Mouse (Mus musculus) stomach, embryonic 15.5 days (tissue): ENCODE measurements around the gene Olfr1395. TPM values are rescaled to one million over a fixed set of nuclear protein-coding genes. Genes with fewer than 3 reads are reported as not detected.
"Not testable (repeated sequence)": the region's sequence is repeated elsewhere in the genome, so short reads cannot be mapped to it uniquely, and the experiment has no call there.

Experiments used
- ATAC-seq: fragments of 200-750 bp; cut with Nextera tagmentation; 2 replicates; pipeline ENCODE4 v1.8.0; 2017; ENCODE audit warnings: low read depth, moderate number of reproducible peaks, moderate TSS enrichment; ENCODE audit not compliant: insufficient read depth, low FRiP score
- H3K27ac ChIP-seq: fragments of 300-500 bp; sonication (generic); 2 replicates; pipeline ENCODE4 v1.5.1; 2015; ENCODE audit warnings: mild to moderate bottlenecking, inconsistent platforms
- H3K27me3 ChIP-seq: fragments of 300-500 bp; sonication (generic); replicated peaks from 2 replicates; pipeline ENCODE4 v1.6.1; 2015; ENCODE audit warnings: inconsistent platforms
- H3K36me3 ChIP-seq: fragments of 300-500 bp; sonication (generic); 2 replicates; pipeline ENCODE4 v1.6.1; 2015; ENCODE audit warnings: inconsistent platforms
- H3K4me1 ChIP-seq: fragments of 300-500 bp; sonication (generic); 2 replicates; pipeline ENCODE4 v1.6.1; 2015; ENCODE audit warnings: inconsistent platforms
- H3K4me2 ChIP-seq: fragments of 300-500 bp; sonication (generic); 2 replicates; pipeline ENCODE4 v1.6.1; 2015; ENCODE audit warnings: mild to moderate bottlenecking, inconsistent platforms
- H3K4me3 ChIP-seq: fragments of 300-500 bp; sonication (generic); replicated peaks from 2 replicates; pipeline ENCODE4 v1.5.1; 2015; ENCODE audit warnings: inconsistent platforms
- H3K9ac ChIP-seq: fragments of 300-500 bp; sonication (generic); 2 replicates; pipeline ENCODE4 v1.6.1; 2015; ENCODE audit warnings: inconsistent platforms
- H3K9me3 ChIP-seq: fragments of 300-500 bp; sonication (generic); 2 replicates; pipeline ENCODE4 v1.6.1; 2016; ENCODE audit warnings: inconsistent platforms
- WGBS: fragments of 180-500 bp; shearing (Covaris S2); methylation state at CpG from one replicate; pipeline ENCODE4 v1.1.7; 2015; 5-methylcytosine and 5-hydroxymethylcytosine counted together
- polyA plus RNA-seq: library from polyadenylated mRNA; unstranded; fragments of >200 nt; fragmentation: Nextera tagmentation; extraction: Ambion mirVana; gene quantifications from 2 replicates; pipeline ENCODE4 v1.2.1, GENCODE M21; 2015

The Olfr1395 gene
- polyA plus RNA-seq, 1 experiment from 2014 or later = not detected

GRCm38 (mm10) chr11:49183172-49183571 is 41.1 kb downstream of the Olfr1395 start:
- Histone ChIP-seq H3K27ac (no peak overlapping the region), H3K9me3 (no peaks in the 10 kb centered on the region), H3K27me3 (no peaks in the 10 kb centered on the region), H3K4me1 (no peaks in the 10 kb centered on the region), H3K9ac (no peak overlapping the region), H3K4me3 (no peak overlapping the region), H3K36me3 (no peaks in the 10 kb centered on the region), H3K4me2 (no peak overlapping the region)
- no peak for ATAC-seq
- 72% methylated on average over 1 of the region's 1 CpGs for WGBS

DNA sequence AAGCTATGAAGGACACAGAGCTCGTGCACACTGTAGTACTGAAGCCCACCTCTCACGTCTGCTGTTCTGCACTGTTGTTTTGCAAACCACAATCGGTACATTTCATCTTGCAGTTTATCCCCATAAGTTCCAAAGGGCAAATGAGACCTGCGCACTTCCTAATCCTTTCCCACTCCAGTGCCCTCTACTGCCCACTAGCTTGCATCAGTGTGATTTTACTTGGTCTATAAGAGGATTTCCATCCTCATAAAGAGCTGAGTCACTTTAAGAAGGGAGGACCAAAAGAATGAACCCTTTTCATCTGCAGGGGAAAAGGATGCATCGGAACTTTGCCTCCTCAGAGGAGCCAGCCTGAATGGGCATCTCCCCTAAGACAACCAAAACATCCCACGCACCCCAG is 44.4 kb downstream of the Olfr1395 start:
- 72% methylated on average over 6 of the region's 6 CpGs for WGBS
- no peaks in the 10 kb centered on the region for H3K4me1 ChIP-seq
- no peak overlapping the region for H3K27ac ChIP-seq
- H3K36me3 ChIP-seq = no peaks in the 10 kb centered on the region
- no peaks in the 10 kb centered on the region for H3K27me3 ChIP-seq
- H3K4me3 ChIP-seq = no peak overlapping the region
- H3K9ac ChIP-seq = no peak overlapping the region
- ATAC-seq = no peak
- H3K4me2 ChIP-seq = no peak overlapping the region
- no peaks in the 10 kb centered on the region for H3K9me3 ChIP-seq

DNA sequence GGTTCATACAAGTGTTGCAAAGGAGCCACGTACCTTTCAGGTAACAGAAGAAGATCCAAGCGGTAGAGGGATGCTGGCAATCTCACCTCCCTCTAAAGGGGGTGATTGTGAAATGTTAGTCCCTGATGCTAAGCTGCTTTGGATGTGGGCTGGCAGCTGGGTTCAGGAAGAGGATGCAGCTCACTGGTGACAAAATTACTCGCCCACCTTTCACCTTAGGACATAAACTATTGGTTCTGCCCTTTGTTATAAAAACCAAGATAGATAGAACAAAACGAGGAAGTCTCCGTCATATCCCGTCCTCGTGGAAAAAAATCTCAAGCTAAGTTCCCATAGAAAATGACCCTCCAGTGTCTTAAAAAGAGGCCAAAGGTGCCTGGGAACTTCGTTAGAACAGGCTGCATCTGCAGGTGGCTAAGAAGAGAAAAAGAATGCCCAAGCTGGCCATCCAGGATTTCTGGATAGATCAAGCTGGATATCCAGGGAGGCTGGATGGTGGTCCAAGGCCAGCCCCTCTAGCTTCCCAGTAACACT is 44.9 kb downstream of the Olfr1395 start, which contains the start of gene Btnl9:
Btnl9 (minus strand) TSS at position 205 of the 534 bp plus-strand sequence.
- no peak within 1 kb of the TSS for H3K27ac ChIP-seq
- ATAC-seq = no peak
- H3K27me3 ChIP-seq = no peaks in the 10 kb centered on the region
- H3K4me2 ChIP-seq = no peak within 1 kb of the TSS
- no peaks in the 10 kb centered on the region for H3K9me3 ChIP-seq
- no peak within 1 kb of the TSS for H3K9ac ChIP-seq
- 66% methylated on average over 8 of the region's 8 CpGs for WGBS
- no peaks in the 10 kb centered on the region for H3K4me1 ChIP-seq
- no peaks in the 10 kb centered on the region for H3K36me3 ChIP-seq
- H3K4me3 ChIP-seq = no peak within 1 kb of the TSS

DNA sequence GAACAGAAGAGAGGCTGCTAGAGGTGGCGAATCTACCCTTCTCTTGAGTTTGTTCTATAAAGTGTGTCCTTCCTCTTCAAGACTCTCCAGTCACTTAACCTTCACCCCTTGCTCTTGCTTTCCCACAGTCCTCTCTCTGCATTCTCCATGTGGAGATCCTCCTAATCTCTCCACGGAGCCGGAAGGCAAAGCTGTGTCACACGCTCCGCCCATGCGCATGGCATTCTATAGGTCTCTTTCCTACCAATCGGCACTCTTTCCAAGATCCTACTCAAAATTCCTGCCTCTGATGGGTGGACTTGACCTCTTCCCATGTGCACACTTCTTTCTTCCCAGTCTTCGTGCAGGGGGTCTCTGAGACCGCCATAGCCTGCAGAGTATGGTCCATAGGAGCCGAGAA is 45.6 kb downstream of the Olfr1395 start:
- Histone ChIP-seq H3K36me3 (no peaks in the 10 kb centered on the region), H3K27me3 (no peaks in the 10 kb centered on the region), H3K4me2 (no peak overlapping the region), H3K27ac (no peak overlapping the region), H3K4me1 (no peaks in the 10 kb centered on the region), H3K9me3 (no peaks in the 10 kb centered on the region), H3K9ac (no peak overlapping the region), H3K4me3 (no peak overlapping the region)
- WGBS = 80% methylated on average over 10 of the region's 10 CpGs
- ATAC-seq = no peak

DNA sequence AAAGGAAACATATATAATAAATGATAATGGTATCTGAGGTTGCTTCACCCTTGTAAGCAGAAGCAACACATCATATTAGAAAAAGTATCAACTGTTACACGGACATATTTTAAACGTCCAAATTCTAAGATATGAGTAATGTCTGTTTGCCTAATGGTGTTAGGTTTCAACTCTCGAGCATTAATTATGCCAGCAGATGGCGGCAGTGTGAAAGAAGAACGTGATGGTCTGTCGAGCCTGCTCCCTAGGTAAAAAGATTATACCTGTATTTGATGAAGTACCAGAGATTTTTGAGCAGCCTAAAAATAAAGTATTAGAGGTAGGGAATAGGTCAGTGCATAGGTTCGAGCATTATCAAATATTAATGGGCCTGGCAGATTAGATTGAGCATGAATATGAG is 47.7 kb downstream of the Olfr1395 start:
- Histone ChIP-seq H3K4me2 (no peak overlapping the region), H3K9me3 (no peaks in the 10 kb centered on the region), H3K9ac (no peak overlapping the region), H3K4me1 (no peaks in the 10 kb centered on the region), H3K4me3 (no peak overlapping the region), H3K36me3 (no peaks in the 10 kb centered on the region), H3K27ac (no peak overlapping the region), H3K27me3 (no peaks in the 10 kb centered on the region)
- 1% methylated on average over 7 of the region's 7 CpGs for WGBS
- ATAC-seq = no peak

- 48% methylated on average over 2 of the region's 2 CpGs for WGBS
- no peak overlapping the region for H3K4me2 ChIP-seq
- no peaks in the 10 kb centered on the region for H3K9me3 ChIP-seq
- H3K27ac ChIP-seq = no peak overlapping the region
- no peaks in the 10 kb centered on the region for H3K27me3 ChIP-seq
- H3K9ac ChIP-seq = no peak overlapping the region
- H3K36me3 ChIP-seq = no peaks in the 10 kb centered on the region
- no peaks in the 10 kb centered on the region for H3K4me1 ChIP-seq
- ATAC-seq = no peak
- no peak overlapping the region for H3K4me3 ChIP-seq
Observed at GRCm38 (mm10) chr11:49191083-49191482, 49.0 kb downstream of the Olfr1395 start.

DNA sequence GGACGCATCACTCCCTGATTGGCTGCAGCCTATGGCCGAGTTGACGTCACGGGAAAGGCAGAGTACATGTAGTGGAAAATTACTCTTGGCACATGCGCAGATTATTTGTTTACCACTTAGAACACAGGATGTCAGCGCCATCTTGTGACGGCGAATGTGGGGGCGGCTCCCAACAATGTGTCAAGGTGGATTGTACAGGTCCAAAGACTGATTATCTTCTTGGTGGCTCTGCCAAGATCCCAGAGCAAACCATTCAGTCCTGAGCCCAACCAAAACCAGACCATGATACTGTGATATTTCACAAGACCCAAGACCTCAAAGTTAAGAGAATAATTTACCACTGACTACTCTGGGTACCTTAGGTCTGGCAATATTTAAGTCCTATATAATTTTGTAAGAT is 52.7 kb downstream of the Olfr1395 start:
- H3K27me3 ChIP-seq, H3K4me3 ChIP-seq, H3K4me2 ChIP-seq, H3K9ac ChIP-seq, H3K27ac ChIP-seq, H3K36me3 ChIP-seq, H3K4me1 ChIP-seq, ATAC-seq, H3K9me3 ChIP-seq: not testable (repeated sequence)
- 92% methylated on average over 9 of the region's 9 CpGs for WGBS

DNA sequence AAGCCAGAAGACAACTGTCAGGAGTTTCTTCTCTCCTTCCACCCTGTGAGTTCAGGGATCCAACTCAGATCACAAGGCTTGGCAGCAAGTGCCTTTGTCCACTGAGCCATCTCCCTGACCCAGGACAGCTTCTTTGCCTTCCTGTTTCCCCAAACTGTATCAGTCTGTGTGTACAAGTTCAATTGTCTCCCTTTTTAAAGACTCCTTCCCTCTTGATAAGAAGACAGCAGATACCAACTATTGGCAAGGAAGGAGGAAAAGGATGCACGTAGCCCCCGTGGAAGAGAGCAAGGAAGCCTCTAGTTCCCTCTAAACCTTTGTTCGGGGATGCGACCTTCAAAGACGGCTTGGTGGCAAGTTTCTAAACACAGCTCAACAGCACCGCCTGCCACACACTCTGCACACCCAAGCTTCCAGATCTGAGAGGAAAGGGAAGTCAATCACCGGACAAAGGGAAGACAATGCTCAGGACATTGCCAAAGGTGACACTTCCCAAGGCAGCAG is 53.8 kb downstream of the Olfr1395 start:
- Histone ChIP-seq H3K27ac (no peak overlapping the region), H3K36me3 (no peaks in the 10 kb centered on the region)
- 85% methylated on average over 7 of the region's 7 CpGs for WGBS

More for the DNA sequence above, 53.8 kb downstream of the Olfr1395 start:
- Histone ChIP-seq H3K9me3 (no peaks in the 10 kb centered on the region), H3K4me3 (no peak overlapping the region), H3K9ac (no peak overlapping the region), H3K4me2 (no peak overlapping the region), H3K27me3 (no peaks in the 10 kb centered on the region), H3K4me1 (no peaks in the 10 kb centered on the region)
- ATAC-seq = no peak

Other genes starting within 250 kb of the Olfr1395 start
- 0.24 and 0.37 TPM in 2 replicates for gene Gm5431, start 240.1 kb upstream of the Olfr1395 start, polyA plus RNA-seq
- 3.5 and 14.5 TPM in 2 replicates for gene Psme2b, start 196.1 kb upstream of the Olfr1395 start, polyA plus RNA-seq
- gene Olfr56, start 163.4 kb upstream of the Olfr1395 start, polyA plus RNA-seq = not detected in 2 replicates
- gene 9930111J21Rik1, start 162.9 kb upstream of the Olfr1395 start, polyA plus RNA-seq = 0.70 and 0.77 TPM in 2 replicates
- 0.03 TPM in 1 of 2 replicates, not detected in the other for gene Gm12185, start 150.0 kb upstream of the Olfr1395 start, polyA plus RNA-seq
- 1.3 and 2.0 TPM in 2 replicates for gene Tgtp1, start 148.1 kb upstream of the Olfr1395 start, polyA plus RNA-seq
- 0.96 and 0.98 TPM in 2 replicates for gene 9930111J21Rik2, start 91.0 kb upstream of the Olfr1395 start, polyA plus RNA-seq
- gene Tgtp2, start 78.1 kb upstream of the Olfr1395 start, polyA plus RNA-seq = 0.14 and 1.1 TPM in 2 replicates
- 2.0 and 2.3 TPM in 2 replicates for gene Ifi47, start 65.7 kb upstream of the Olfr1395 start, polyA plus RNA-seq
- 0.14 TPM in 1 of 2 replicates, not detected in the other for gene Olfr1396, start 27.4 kb upstream of the Olfr1395 start, polyA plus RNA-seq
- gene Olfr1394, start 12.1 kb downstream of the Olfr1395 start, polyA plus RNA-seq = not detected in 2 replicates
- gene Btnl9, start 44.9 kb downstream of the Olfr1395 start, polyA plus RNA-seq = 1.7 and 2.5 TPM in 2 replicates
- 31.0 and 34.2 TPM in 2 replicates for gene Zfp62, start 61.0 kb downstream of the Olfr1395 start, polyA plus RNA-seq
- 59.3 and 59.9 TPM in 2 replicates for gene Mgat1, start 101.9 kb downstream of the Olfr1395 start, polyA plus RNA-seq
- gene Olfr1393, start 136.0 kb downstream of the Olfr1395 start, polyA plus RNA-seq = not detected in 2 replicates
- 0.06 TPM in 1 of 2 replicates, not detected in the other for gene Olfr1392, start 143.0 kb downstream of the Olfr1395 start, polyA plus RNA-seq
- gene Olfr10, start 162.5 kb downstream of the Olfr1395 start, polyA plus RNA-seq = not detected in 2 replicates
- gene Olfr1391, start 180.5 kb downstream of the Olfr1395 start, polyA plus RNA-seq = not detected in 2 replicates
- gene Olfr1390, start 192.9 kb downstream of the Olfr1395 start, polyA plus RNA-seq = not detected in 2 replicates